Mouse (Mus musculus) cerebellum, adult 2 months (tissue): ENCODE results near the gene Gm7361. TPM values are rescaled to one million over a fixed set of nuclear protein-coding genes. Genes with fewer than 3 reads are reported as not detected.
A peak's percentile ranks its signal among the peaks of the same experiment; 100 is the strongest.
"Not testable (repeated sequence)": the region's sequence is repeated elsewhere in the genome, so short reads cannot be mapped to it uniquely, and the experiment has no call there.

Experiments used
- DNase-seq, 2 experiments: peaks; one replicate each; pipeline ENCODE4 v3.0.0; 2021
- H3K27ac ChIP-seq: fragments of 200-500 bp; 2 replicates; pipeline ENCODE4 v1.5.1; 2012; ENCODE audit warnings: low read length, control low read depth, inconsistent platforms; ENCODE audit not compliant: insufficient read depth
- H3K27me3 ChIP-seq: fragments of 200-500 bp; 2 replicates; pipeline ENCODE4 v1.6.1; 2012; ENCODE audit warnings: inconsistent platforms, mild to moderate bottlenecking, low read length, moderate library complexity; ENCODE audit not compliant: control insufficient read depth, insufficient read depth
- H3K4me1 ChIP-seq: fragments of 200-500 bp; 2 replicates; pipeline ENCODE4 v1.6.1; 2011; ENCODE audit warnings: low read length; ENCODE audit not compliant: control insufficient read depth, insufficient read depth
- H3K4me3 ChIP-seq: fragments of 200-500 bp; replicated peaks from 2 replicates; pipeline ENCODE3; 2011; ENCODE audit warnings: mild to moderate bottlenecking, low read depth, low read length, control low read depth; ENCODE audit not compliant: insufficient read depth
- CTCF ChIP-seq: fragments of 200-500 bp; IDR thresholded peaks from 2 replicates; pipeline ENCODE4 v1.5.1; 2011; ENCODE audit warnings: low read depth, mild to moderate bottlenecking, control low read depth, low read length, moderate library complexity, borderline replicate concordance; ENCODE audit not compliant: insufficient read depth
- POLR2A ChIP-seq: fragments of 200-500 bp; IDR thresholded peaks from 2 replicates; pipeline ENCODE4 v1.6.1; 2011; ENCODE audit warnings: low read length, control low read depth, borderline replicate concordance; ENCODE audit not compliant: insufficient read depth
- WGBS: fragments of 180-500 bp; shearing (Covaris S2); methylation state at CpG from one replicate; pipeline ENCODE4 v1.1.7; 2018; 5-methylcytosine and 5-hydroxymethylcytosine counted together
- polyA plus RNA-seq: library from polyadenylated mRNA; depleted of rRNA; stranded (reverse); fragments of >200 nt; gene quantifications from 2 replicates; pipeline ENCODE4 v1.2.3, GENCODE M21; 2012; rRNA removed

Gm7361 gene
- 1.0 and 1.5 TPM in 2 replicates for polyA plus RNA-seq

- H3K4me1 ChIP-seq, H3K27ac ChIP-seq, H3K27me3 ChIP-seq, H3K4me3 ChIP-seq, DNase-seq: not testable (repeated sequence)
- WGBS = 77% methylated on average over 3 of the region's 3 CpGs
These were observed at the start of gene Gm7361 for GRCm38 (mm10) chr5:26257391-26257790. Gene Gm7361 (plus strand): TSS chr5:26257691.

GRCm38 (mm10) chr5:26211030-26211429 is 46.5 kb upstream of the Gm7361 start:
- Histone ChIP-seq H3K27me3 (no peaks in the 10 kb centered on the region), H3K4me1 (no peaks in the 10 kb centered on the region), H3K4me3 (no peak overlapping the region), H3K27ac (no peak overlapping the region)
- WGBS = 48% methylated on average over 4 of the region's 4 CpGs
- no peak for DNase-seq
- TF ChIP-seq CTCF = no peak

GRCm38 (mm10) chr5:26222076-26222475 is 35.4 kb upstream of the Gm7361 start:
- no peak for DNase-seq
- Histone ChIP-seq H3K4me3 (no peak overlapping the region), H3K27ac (no peak overlapping the region), H3K4me1 (no peaks in the 10 kb centered on the region), H3K27me3 (no peaks in the 10 kb centered on the region)
- no peak for TF ChIP-seq CTCF
- no peak for TF ChIP-seq POLR2A
- WGBS = 62% methylated on average over 1 of the region's 1 CpGs

- not testable (repeated sequence) for H3K4me3 ChIP-seq, H3K4me1 ChIP-seq, H3K27ac ChIP-seq, DNase-seq, H3K27me3 ChIP-seq
- 93% methylated on average over 3 of the region's 3 CpGs for WGBS
These were observed 9.2 kb downstream of the Gm7361 start for GRCm38 (mm10) chr5:26266656-26267055.

- no peak overlapping the region for H3K27ac ChIP-seq
- 84% methylated on average over 5 of the region's 5 CpGs for WGBS
- no peak for DNase-seq
- no peaks in the 10 kb centered on the region for H3K27me3 ChIP-seq
- H3K4me3 ChIP-seq = no peak overlapping the region
- peaks cover 3% of the 10 kb centered on the region for H3K4me1 ChIP-seq
- TF ChIP-seq POLR2A (no peak), CTCF (no peak)
These were observed 22.9 kb downstream of the Gm7361 start for GRCm38 (mm10) chr5:26280361-26280760.

- no peak overlapping the region for H3K27ac ChIP-seq
- TF ChIP-seq POLR2A (no peak), CTCF (no peak)
- WGBS = 97% methylated on average over 1 of the region's 1 CpGs
- H3K4me1 ChIP-seq = peaks cover 3% of the 10 kb centered on the region
- no peaks in the 10 kb centered on the region for H3K27me3 ChIP-seq
- DNase-seq = no peak
- H3K4me3 ChIP-seq = no peak overlapping the region
These were observed 24.2 kb downstream of the Gm7361 start for GRCm38 (mm10) chr5:26281717-26282116.

- H3K4me1 ChIP-seq = peaks cover 3% of the 10 kb centered on the region
- peak; percentile 86 to 88 for DNase-seq
- no peak for TF ChIP-seq POLR2A
- TF ChIP-seq CTCF = peak; percentile 98
- H3K27ac ChIP-seq = no peak overlapping the region
- H3K27me3 ChIP-seq = no peaks in the 10 kb centered on the region
- H3K4me3 ChIP-seq = no peak overlapping the region
- WGBS = 1% methylated on average over 4 of the region's 4 CpGs
These were observed 24.8 kb downstream of the Gm7361 start for GRCm38 (mm10) chr5:26282282-26282681.

GRCm38 (mm10) chr5:26283399-26283798 is 25.9 kb downstream of the Gm7361 start:
- no peak for DNase-seq
- H3K4me3 ChIP-seq = no peak overlapping the region
- no peak overlapping the region for H3K27ac ChIP-seq
- TF ChIP-seq POLR2A = no peak
- no peak for TF ChIP-seq CTCF
- no peaks in the 10 kb centered on the region for H3K27me3 ChIP-seq
- 100% methylated on average over 1 of the region's 1 CpGs for WGBS
- H3K4me1 ChIP-seq = peaks cover 3% of the 10 kb centered on the region

- TF ChIP-seq POLR2A (no peak), CTCF (no peak)
- no peaks in the 10 kb centered on the region for H3K4me1 ChIP-seq
- DNase-seq = no peak
- H3K27me3 ChIP-seq = no peaks in the 10 kb centered on the region
- WGBS = 92% methylated on average over 1 of the region's 1 CpGs
- no peak overlapping the region for H3K27ac ChIP-seq
- no peak overlapping the region for H3K4me3 ChIP-seq
These were observed 34.1 kb downstream of the Gm7361 start for GRCm38 (mm10) chr5:26291621-26292020.

- Histone ChIP-seq H3K4me3 (no peak overlapping the region), H3K4me1 (no peaks in the 10 kb centered on the region), H3K27ac (no peak overlapping the region), H3K27me3 (no peaks in the 10 kb centered on the region)
- DNase-seq = no peak
- TF ChIP-seq CTCF = no peak
- 87% methylated on average over 1 of the region's 1 CpGs for WGBS
These were observed 35.8 kb downstream of the Gm7361 start for GRCm38 (mm10) chr5:26293258-26293657.

Other genes starting within 250 kb of the Gm7361 start
- gene Gm5862, start 234.8 kb upstream of the Gm7361 start, polyA plus RNA-seq = not detected in 2 replicates
- 0.06 and 0.07 TPM in 2 replicates for gene Speer4a, start 218.1 kb upstream of the Gm7361 start, polyA plus RNA-seq
- 0.03 TPM in 1 of 2 replicates, not detected in the other for gene Gm7347, start 199.1 kb upstream of the Gm7361 start, polyA plus RNA-seq
- not detected in 2 replicates for gene Gm10471, start 168.4 kb upstream of the Gm7361 start, polyA plus RNA-seq
- gene 5031410I06Rik, start 152.3 kb upstream of the Gm7361 start, polyA plus RNA-seq = not detected in 2 replicates
- not detected in 2 replicates for gene Gm10220, start 136.3 kb upstream of the Gm7361 start, polyA plus RNA-seq